Mouse (Mus musculus) stomach, postnatal 0 days (tissue): ENCODE data around the gene Tmsb10.

Source experiments
- CTCF ChIP-seq: IDR thresholded peaks from 2 replicates; pipeline ENCODE4 v1.5.1; 2016; ENCODE audit warnings: antibody characterized with exemption, low read depth, mild to moderate bottlenecking, moderate library complexity
- EP300 ChIP-seq: optimal IDR thresholded peaks from 2 replicates; pipeline ENCODE3; 2016; ENCODE audit warnings: antibody characterized with exemption

GRCm38 (mm10) chr6:72937430-72937829, 21.1 kb downstream of the Tmsb10 start:
- no peak for TF ChIP-seq CTCF
- no peak for TF ChIP-seq EP300
